Mouse (Mus musculus) heart, adult 9 months (tissue): ENCODE measurements at regions not wholly inside any gene's neighbourhood (a gene's known extent, or its start where the extent isn't known, plus 50 kb on each side); places are given as distances from the start of the nearest gene placed in this dataset.

Experiments
- DNase-seq, 2 experiments: peaks; one replicate each; pipeline ENCODE4 v3.0.0; 2022; ENCODE audit warnings: low spot score in 2 of 2

DNA sequence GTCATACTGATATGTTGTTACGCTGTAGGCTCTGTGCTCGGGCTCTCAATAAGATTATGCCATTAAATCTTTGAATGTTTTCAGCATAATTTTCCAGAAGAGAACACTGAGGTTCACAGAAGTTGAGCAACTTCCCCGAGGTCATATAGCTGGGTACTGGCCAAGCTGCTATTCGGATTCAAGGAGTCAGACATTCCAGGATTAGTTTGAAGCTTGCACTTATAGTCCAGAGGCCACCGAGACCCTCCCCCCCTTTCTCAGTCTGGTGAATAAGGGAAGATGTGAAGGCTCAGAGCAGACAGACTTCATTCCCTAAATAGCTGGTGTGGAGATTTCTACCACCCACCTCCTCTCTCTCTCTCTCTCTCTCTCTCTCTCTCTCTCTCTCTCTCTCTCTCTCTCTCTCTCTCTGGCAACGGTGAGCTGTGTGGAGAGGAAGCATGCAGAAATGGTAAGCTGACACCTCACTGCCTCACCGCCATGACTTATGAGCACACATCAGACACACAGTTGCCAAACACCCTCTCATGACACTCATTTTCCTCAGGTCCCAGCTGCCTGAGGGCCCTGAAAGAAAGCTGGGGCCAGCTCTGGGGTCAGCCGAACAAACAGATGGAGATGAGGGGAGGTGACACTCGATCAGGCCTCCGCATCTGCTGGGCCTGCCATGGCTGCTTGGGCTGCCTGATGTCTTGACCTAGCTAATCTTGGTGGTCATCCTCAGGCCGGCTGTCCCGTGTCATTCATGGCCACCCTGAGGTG is 107.0 kb upstream of the Pdzrn3 start:
- no peak for DNase-seq

DNA sequence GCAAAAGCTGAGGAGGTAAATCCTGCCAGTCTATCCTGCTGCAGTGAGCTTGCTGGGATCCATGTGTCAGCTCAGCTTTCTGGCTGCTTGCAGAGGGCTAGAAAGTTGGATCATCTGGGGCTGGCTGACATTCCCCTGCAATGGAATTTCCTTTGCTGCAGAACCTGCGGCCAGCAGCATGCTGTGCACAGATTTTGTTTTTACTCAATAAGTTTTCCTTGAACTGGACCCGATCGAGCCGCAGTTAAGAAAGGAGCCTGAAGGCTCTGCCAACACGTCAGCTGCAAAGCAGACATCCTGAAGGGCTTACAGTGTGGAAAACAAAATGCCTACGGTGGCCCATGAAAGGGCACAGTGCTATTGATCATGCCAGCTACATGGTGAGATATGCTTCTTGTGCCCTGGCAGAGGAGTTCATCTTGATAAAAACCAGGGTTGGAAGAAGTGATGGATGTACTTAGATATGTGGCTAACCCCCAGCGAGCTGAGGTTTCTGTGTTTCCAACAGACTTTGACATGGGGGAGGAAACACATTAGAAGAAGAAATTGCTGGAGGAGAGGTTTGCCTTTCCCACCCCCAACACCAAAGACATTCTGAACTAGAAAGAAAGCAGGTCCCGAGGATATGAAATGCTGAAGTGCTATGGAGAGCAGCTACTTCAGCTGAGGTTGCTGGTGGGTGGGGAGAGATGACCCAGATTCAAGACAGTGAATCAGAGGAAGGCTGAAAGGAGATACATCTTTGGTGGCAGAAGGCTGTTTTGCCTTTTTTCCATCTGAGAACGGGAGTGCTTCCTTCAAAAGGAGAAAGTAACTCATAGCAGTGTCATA is 105.2 kb upstream of the Pdzrn3 start:
- DNase-seq = peak; percentile 42 to 62

DNA sequence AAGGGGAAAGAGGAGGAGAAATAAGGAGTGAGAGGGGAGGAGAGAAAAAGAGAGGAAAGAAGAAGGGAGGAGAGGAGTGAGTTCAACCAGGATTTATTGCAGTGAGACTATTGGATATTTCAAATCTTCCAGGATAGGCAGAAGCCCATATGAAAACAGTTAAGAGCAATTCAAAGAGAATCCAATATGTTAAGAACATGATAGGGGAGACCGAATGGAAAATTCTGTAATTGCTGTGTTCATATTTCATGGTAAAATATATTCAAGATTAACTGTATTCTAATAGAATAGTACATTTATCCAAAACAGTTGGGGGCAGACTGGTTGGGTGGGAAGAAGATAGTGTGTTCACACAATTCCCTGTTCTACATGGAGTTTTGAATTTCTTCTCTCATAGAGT is 96.3 kb upstream of the Pdzrn3 start:
- DNase-seq = no peak

DNA sequence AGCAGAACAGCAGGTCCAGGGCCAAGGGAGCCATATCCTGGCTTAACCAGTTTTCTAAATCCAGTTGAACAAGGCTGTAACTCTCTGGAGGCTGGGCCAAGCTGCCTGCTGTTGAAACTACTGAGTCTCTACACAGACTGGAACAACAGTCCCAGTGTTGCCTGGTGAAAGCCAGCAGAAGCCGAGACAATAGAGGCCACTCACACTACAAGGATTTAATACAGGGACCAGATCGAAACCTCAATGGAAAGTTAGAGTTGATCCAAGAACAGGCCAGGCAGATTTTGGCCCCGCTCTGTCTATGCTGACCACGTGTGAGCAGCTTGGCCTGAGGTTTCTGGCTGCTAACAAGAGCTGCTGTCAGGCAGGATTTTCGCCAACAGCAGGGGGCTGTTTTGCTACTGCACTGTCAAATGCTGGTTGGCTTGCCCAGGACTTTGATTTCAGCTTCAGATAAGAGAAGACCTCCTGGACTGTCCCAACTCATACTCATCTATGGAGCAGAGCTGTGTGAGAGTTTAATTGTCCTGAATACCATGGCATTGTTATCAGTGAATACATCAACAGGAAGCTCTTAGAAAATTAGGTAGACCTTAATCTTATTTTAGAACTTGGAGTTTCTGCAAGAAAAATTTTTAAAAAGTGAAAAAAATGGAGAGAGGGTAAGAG is 95.7 kb upstream of the Pdzrn3 start:
- DNase-seq = peak; percentile 65 to 68

DNA sequence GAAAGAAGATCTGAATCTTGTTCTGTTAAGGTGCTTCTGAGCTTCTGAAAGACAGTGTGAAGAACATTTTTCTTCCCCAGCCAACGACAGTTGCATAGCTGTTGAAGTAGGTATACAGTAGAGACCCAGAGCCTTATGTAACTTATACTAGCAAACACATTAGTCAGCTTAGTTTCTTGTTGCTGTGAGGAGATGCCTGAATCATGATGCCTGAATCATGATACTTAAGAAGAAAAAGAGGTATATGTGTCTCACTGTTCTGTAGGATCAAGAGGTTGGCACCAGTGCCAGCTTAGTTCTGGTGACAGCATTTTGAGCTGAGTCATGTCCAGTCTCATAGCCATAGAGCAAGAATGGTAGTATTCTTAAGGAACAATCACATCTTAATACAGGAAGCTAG is 87.2 kb upstream of the Pdzrn3 start:
- DNase-seq = no peak

DNA sequence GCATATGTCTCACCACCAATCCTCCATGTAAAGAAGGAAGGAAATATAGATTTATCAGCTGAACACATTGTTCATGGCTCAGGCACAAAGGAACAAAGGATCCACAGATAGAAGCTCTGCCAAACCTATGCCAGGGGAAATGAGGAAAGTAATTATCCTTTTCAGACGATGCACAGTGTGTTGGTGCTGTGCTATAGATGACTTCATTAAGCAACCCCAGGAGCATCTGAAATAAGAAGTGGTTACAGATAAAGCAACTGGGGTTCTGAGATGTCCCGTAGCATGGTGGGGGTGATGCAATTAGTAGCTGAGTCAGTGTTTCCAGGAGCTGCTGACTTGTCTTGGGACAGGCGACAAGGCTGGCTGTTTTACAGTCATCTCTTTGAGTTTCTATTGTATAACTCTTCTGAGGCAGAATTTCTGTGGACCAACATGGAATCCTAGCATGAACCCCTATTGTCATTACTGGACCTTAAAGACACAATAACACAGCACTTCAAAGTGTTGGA is 86.2 kb upstream of the Pdzrn3 start:
- DNase-seq = no peak

GRCm38 (mm10) chr6:101446720-101447119 is 69.0 kb upstream of the Pdzrn3 start:
- DNase-seq = no peak

GRCm38 (mm10) chr6:101446316-101446715 is 68.6 kb upstream of the Pdzrn3 start:
- DNase-seq = no peak

- DNase-seq = no peak
These were observed 55.1 kb upstream of the Pdzrn3 start for GRCm38 (mm10) chr6:101432769-101433168.

DNA sequence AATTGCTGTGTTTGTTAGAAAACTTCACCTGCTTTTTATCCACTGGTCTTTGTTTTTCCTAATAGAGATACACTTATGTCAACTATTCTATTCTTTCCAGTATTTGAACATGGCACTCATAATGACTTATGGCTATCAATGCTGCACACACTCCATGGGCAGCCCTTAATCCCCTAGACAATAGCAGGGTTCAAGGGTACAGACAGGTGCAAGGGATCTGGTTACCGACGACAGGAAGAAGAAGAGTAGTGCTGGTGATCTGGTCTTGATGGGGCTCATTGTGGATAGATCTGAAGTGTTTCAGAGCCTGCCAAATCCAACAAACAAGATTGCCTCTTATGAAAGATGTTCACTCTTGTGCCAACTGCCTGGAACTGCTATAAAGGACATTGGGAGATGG is 51.9 kb upstream of the Pdzrn3 start:
- no peak for DNase-seq
